Mouse (Mus musculus): ENCODE results near the gene Kank4.
"Not testable (repeated sequence)": the region's sequence is repeated elsewhere in the genome, so short reads cannot be mapped to it uniquely, and the experiment has no call there.

Gene Kank4

GRCm38 (mm10) chr4:98773785-98774184, 43.6 kb downstream of the Kank4 start:
- DNase-seq, result no peak

DNA sequence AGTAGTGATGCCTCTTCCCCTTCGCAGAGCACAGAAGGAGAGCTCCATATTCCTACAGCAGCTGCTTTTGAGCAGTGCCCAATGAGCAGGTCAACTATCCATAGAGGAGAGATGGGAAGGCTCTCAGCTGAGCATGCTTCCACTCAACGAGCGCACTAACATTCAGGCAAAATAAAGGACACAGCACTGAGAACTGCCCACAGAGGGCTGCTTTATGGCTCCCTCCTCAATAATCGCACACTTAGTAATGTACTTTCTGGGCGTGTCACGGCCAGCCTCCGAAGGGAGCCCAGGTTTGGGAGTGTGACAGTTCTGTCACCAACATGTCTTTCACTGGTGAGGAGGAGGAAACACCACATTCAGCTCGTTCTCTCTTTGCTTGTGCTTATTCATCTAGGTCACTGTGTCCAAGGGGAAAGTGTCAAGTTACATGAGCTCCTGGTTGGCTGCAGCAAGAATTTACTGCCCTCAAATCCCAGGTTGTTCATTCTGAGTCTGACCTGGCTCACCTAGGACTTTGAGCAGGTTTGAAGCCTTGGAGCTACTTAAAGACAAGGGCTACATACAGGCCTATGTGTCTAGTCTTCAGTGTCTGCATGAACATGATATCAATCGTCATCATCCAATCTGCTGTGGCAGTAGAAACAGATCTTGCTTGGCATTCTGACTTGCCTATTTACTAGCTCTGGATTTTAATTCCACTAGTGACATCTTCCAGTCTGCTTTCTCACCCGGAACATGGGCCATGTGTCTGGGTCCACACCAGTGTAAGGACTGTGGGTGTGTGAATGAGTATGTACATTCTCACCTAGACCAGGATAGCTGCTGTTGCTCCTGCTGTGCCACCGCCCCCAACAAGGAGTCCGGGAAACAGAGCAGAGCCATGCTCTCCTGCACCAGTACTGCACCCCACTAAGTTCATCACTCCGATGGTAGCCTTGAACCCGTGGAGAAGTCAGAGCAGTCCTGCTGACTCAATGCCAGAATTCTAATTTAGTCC, 49.9 kb downstream of the Kank4 start:
- no peak for DNase-seq

DNA sequence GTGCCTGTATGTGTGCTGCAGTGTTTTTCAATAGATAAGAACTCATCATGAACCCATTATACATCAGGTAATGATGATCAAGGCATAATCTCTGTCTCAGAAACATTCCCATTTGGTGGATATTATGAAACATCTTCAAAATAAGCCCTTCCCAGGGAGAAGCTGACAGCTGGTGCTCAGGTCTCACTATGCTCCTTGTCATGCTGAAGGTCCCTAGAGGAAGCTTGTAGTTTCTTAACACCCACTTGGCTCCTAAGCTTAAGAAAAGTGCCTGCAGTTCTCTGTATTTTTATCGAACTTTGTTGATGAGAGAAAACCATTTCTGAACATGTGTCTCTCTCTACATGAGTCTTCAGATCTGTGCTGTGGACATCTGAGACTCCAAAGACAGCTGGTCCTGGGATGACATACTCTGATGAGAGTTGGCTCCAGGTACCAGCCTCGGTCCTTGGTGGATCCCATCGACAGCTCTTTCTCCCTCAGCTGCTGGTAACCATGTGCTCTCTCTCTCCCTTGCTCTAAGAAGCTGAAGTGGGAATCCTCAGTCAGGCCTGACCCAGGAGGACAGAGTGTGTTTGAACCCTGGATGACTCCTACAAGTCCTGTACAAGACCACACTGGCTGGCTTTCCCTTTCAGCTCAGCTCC, 58.3 kb downstream of the Kank4 start:
- no peak for DNase-seq

GRCm38 (mm10) chr4:98758012-98758821, 59.1 kb downstream of the Kank4 start:
- no peak for DNase-seq

- no peak for DNase-seq
Observed at GRCm38 (mm10) chr4:98756141-98756540, 61.2 kb downstream of the Kank4 start.

GRCm38 (mm10) chr4:98754456-98754855, 62.9 kb downstream of the Kank4 start:
- peak; percentile 33 for DNase-seq

DNA sequence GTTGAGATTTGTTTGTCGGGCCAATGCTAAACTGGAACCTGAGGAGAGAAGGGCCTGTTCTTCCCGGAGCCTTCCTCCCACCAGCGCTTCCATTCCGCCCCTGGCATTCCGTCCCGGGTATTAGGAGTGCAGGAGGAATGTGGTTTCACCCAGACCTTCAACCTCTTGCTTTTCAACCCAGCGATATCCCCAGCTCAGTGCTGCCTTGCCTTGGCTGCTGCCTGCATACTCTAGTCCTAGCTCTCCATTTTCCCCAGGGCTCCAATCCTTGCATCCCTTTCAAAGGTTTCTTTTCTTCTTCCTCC, 73.5 kb downstream of the Kank4 start:
- no peak for DNase-seq

DNA sequence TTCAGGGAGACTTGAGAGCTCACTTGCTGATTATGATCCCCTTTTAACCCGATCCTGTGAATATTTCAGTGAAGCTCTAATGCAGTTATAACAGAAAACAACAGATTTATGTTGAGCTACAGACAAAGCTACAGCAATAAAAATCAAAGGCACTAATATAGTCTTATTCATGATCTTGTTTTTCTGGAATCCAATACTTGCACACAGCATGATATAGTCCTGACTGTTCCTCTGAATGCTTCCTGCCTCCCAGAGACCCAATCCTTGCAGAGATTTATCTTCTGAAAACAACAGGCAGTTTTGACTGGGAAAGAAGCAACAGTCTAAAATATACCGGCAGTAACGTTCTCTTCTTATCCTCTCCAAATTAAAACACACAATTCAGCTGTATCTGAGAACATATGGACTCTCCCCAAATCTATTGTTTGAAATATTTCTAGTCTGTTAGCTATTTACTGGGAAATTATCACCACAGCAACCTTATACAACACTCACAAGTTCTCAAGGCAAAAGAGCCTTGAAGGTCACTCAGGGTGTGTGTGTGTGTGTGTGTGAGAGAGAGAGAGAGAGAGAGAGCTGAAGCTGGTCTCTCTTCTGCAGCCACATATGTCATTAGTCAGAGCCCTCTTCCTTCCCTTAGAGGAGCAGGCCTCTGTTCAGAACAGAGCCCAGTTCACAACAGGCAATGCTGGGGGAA, 74.0 kb downstream of the Kank4 start:
- DNase-seq, result no peak

DNA sequence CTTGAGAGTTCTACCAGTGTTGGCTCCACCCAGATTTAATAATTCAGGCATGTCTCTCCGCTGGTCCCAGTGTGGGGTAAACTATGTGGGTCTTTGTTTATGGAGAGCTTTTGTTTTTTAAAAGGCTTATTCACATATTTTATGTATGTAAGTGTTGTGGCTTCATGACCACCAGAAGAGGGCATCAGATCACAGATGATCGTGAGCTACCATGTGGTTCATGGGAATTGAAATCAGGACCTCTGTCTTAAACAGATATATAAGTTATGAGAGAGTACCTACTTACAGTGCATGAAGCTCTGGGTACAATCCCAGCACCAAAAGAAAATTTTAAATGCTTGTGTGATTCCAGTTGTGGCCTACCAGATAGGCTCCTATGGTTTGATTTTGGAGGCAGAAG, 77.6 kb downstream of the Kank4 start:
- DNase-seq, result no peak

- no peak for DNase-seq
Observed at GRCm38 (mm10) chr4:98733660-98734059, 83.7 kb downstream of the Kank4 start.

DNA sequence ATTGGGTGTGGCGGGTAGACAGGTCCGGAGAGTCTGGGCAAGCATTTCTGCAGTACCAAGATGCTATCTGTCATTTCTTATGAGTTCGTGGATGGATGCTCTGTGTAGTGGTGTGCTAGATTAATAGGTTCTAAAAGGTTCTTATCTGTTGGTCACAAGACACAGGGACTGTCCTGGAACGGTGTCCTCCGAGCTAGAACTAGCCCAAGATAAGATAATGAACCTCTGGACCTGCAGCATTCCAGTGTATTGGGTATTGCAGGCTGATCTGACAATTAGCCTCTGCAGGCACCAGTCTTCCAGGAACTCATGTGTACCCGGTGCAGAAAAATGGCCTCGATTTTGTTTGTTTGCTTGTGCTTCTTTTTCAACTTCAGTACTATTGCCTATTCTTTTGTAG, 88.6 kb downstream of the Kank4 start:
- DNase-seq, result no peak

DNA sequence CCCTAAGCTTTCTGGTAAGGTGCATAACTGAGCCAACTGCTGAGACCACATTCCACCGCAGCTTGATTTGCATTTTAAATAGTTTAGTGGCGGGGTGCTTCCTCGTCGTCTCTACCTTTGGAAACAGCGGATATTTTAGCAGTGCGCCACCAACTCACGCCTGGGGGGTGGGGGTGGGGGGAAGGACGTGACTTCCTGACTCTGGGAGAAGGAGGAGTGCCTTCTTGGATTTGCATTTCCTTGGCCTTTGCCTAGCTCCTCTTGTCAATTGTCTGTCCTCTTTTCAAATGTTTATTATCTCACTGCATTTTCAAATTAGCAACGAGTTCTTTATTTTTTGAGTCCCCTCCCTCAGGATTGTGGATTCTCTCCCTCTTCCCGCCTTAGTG, 89.4 kb downstream of the Kank4 start:
- no peak for DNase-seq

DNA sequence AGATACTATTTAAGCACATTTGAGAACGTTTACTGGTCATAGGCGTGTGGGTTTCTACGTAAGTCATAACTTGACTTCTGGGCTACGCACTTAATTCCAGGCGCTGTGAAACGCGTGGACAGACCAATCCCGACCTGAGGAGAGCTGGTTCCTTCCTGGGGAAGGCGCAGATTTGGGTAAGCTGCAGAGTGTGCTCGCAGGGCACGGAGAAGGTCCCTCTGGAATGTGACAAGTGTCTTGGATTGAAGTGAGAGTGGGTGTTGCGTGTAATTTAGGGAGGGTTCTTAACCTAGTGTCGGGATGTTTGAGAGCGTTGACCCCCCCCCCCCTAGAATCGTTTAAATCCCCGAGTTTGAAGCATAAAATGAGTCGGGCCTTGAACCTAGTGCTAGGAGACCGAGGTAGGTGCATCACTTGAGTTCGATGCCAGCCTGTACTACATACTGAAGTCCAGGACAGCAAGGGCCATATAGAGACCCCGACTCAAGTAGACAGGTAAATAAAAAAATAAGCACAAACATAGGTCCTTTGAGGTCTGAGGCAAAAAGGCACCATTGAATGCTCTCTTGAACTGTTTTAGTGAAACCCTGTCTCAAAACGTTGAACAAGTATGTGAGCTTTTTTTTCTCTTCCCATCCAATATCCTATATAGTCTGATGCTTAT, 89.9 kb downstream of the Kank4 start:
- no peak for DNase-seq

DNA sequence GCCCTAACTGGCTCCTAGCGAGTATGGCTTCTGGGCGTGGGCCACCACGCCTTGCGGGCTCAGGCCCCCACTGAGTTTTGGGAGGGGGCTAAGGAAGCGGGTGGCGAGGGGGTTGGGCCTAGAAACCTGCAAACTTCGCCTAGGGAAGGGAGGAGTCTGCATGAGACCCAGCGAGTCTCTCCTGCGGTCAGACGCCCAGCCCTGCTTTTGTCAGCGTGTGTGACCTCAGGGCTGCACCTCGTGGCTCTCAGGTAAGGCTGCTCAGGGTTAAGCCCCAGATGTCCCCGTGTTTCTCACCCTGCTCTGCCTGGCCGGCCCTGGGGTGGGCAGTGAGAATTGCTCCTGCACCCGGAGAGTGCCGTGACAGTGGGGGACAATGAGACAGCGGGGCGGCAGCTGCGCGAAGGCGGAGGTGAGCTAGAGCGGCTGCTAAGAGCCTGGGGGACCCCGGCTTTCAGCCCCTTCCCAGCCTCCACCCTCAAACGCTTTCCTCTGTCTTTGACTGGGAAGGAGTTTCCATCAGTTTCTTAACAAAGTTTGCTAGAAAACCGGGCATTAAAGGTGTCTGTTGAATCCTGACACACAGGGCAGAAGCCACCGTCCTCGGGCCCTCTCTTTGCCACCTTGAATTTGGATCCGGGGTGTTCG, 90.6 kb downstream of the Kank4 start, which contains the start of gene L1td1:
TSS of gene L1td1 (plus strand) at position 145 of the 648 bp plus-strand sequence.
- DNase-seq, result no peak

DNA sequence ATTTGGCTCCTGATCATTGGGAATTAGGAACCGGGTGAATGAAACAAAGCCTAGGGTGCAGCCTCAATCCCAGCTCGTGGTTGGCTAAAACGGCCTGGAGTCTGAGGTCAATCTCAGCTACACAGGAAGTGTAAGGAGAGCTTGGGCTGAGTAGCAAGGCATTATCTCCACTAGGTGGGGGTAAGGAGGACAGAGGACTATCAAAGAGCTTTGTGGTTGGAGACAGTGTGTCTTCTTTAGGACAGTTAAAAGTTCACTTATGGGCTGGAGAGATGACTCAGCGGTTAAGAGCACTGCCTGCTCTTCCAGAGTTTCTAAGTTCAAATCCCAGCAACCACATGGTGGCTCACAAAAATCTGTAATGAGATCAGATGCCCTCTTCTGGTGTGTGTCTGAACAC, 91.9 kb downstream of the Kank4 start:
- no peak for DNase-seq

GRCm38 (mm10) chr4:98724682-98725081, 92.7 kb downstream of the Kank4 start:
- DNase-seq, result not testable (repeated sequence)

DNA sequence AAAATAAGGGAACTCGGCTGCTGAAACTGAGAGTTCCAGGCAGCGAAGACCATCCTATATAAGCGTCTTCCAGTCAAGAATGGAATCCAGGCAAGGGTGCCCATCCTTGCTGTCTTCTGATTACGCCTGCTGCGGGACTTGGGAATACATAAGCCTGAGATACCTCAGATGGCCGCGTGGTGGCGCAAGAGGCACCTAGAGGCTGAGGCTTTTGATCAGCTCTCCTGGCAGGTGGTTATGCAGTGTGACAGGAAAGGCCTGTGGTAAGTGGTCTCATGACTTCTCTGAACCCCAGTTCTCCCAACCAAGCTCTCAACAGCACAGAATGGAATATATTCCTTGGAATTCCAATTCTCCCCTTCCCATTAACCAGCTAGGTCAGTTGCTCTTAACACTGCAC, 94.9 kb downstream of the Kank4 start:
- peak; percentile 65 for DNase-seq

- DNase-seq, result no peak
Observed at GRCm38 (mm10) chr4:98718547-98718917, 98.8 kb downstream of the Kank4 start.

GRCm38 (mm10) chr4:98717735-98718546, 99.4 kb downstream of the Kank4 start:
- DNase-seq, result no peak

- no peak for DNase-seq
Observed at GRCm38 (mm10) chr4:98710891-98711290, 106.4 kb downstream of the Kank4 start.

Data from cerebellum, adult 11 months (tissue).